Mouse (Mus musculus) stomach, postnatal 0 days (tissue): ENCODE data around the gene Map2k5. TPM values are rescaled to one million over a fixed set of nuclear protein-coding genes. Genes with fewer than 3 reads are reported as not detected.

Experiments used
- ATAC-seq: fragments of 200-750 bp; cut with Nextera tagmentation; 2 replicates; pipeline ENCODE4 v1.8.0; 2017; ENCODE audit not compliant: low FRiP score, low TSS enrichment
- DNase-seq: peaks from one replicate; pipeline ENCODE4 v3.0.0-alpha.2; 2016; ENCODE audit warnings: low spot score
- H3K27ac ChIP-seq: fragments of 300-500 bp; sonication (generic); replicated peaks from 2 replicates; pipeline ENCODE4 v1.5.1; 2014; ENCODE audit warnings: mild to moderate bottlenecking, control low read depth
- H3K27me3 ChIP-seq: fragments of 300-500 bp; sonication (generic); 2 replicates; pipeline ENCODE4 v1.6.1; 2014; ENCODE audit warnings: low read length; ENCODE audit not compliant: control insufficient read depth, insufficient read depth
- H3K36me3 ChIP-seq: fragments of 300-500 bp; sonication (generic); 2 replicates; pipeline ENCODE4 v1.6.1; 2014; ENCODE audit warnings: low read length, mixed read lengths; ENCODE audit not compliant: control insufficient read depth, insufficient read depth
- H3K4me1 ChIP-seq: fragments of 300-500 bp; sonication (generic); replicated peaks from 2 replicates; pipeline ENCODE4 v1.6.1; 2014; ENCODE audit warnings: antibody characterized with exemption; ENCODE audit not compliant: control insufficient read depth, insufficient read depth
- H3K4me2 ChIP-seq: fragments of 300-500 bp; sonication (generic); replicated peaks from 2 replicates; pipeline ENCODE4 v1.6.1; 2014; ENCODE audit warnings: low read depth, mild to moderate bottlenecking, control low read depth, moderate library complexity
- H3K4me3 ChIP-seq: fragments of 300-500 bp; sonication (generic); 2 replicates; pipeline ENCODE4 v1.5.1; 2014; ENCODE audit warnings: low read depth, low read length, control low read depth
- H3K9ac ChIP-seq: fragments of 300-500 bp; sonication (generic); 2 replicates; pipeline ENCODE4 v1.6.1; 2014; ENCODE audit warnings: mild to moderate bottlenecking, low read length, control low read depth, mixed read lengths
- H3K9me3 ChIP-seq: fragments of 300-500 bp; sonication (generic); 2 replicates; pipeline ENCODE4 v1.6.1; 2016; ENCODE audit warnings: low read length; ENCODE audit not compliant: control insufficient read depth
- CTCF ChIP-seq: IDR thresholded peaks from 2 replicates; pipeline ENCODE4 v1.5.1; 2016; ENCODE audit warnings: antibody characterized with exemption, low read depth, mild to moderate bottlenecking, moderate library complexity
- EP300 ChIP-seq: optimal IDR thresholded peaks from 2 replicates; pipeline ENCODE3; 2016; ENCODE audit warnings: antibody characterized with exemption
- WGBS: fragments of 180-500 bp; shearing (Covaris S2); extraction: QIAGEN DNeasy Blood & Tissue Kit; methylation state at CpG from one replicate; pipeline ENCODE4 v1.1.7; 2014; 5-methylcytosine and 5-hydroxymethylcytosine counted together
- polyA plus RNA-seq: library from polyadenylated mRNA; unstranded; fragments of >200 nt; fragmentation: Nextera tagmentation; extraction: Ambion mirVana; gene quantifications from 2 replicates; pipeline ENCODE4 v1.2.1, GENCODE M21; 2015

Gene Map2k5
- polyA plus RNA-seq, 1 experiment from 2014 or later = 14.9 TPM

- no peak overlapping the region for H3K4me2 ChIP-seq
- H3K9ac ChIP-seq = no peak overlapping the region
- H3K4me3 ChIP-seq = no peak overlapping the region
- ATAC-seq (no peak), DNase-seq (no peak)
- H3K9me3 ChIP-seq = no peaks in the 10 kb centered on the region
- no peaks in the 10 kb centered on the region for H3K36me3 ChIP-seq
- no peak overlapping the region for H3K27ac ChIP-seq
- H3K4me1 ChIP-seq = no peaks in the 10 kb centered on the region
- no peaks in the 10 kb centered on the region for H3K27me3 ChIP-seq
- TF ChIP-seq EP300 (no peak), CTCF (no peak)
Observed at GRCm38 (mm10) chr9:63315231-63315630, 62.5 kb downstream of the Map2k5 start.

GRCm38 (mm10) chr9:63314126-63314525 lies 63.6 kb downstream of the Map2k5 start:
- no peak overlapping the region for H3K9ac ChIP-seq
- 85% methylated on average over 4 of the region's 4 CpGs for WGBS
- no peak overlapping the region for H3K4me2 ChIP-seq
- ATAC-seq = no peak
- TF ChIP-seq CTCF = no peak
- TF ChIP-seq EP300 = no peak
- no peak overlapping the region for H3K27ac ChIP-seq
- H3K27me3 ChIP-seq = no peaks in the 10 kb centered on the region
- DNase-seq = no peak
- no peaks in the 10 kb centered on the region for H3K4me1 ChIP-seq
- no peaks in the 10 kb centered on the region for H3K9me3 ChIP-seq
- H3K4me3 ChIP-seq = no peak overlapping the region
- no peaks in the 10 kb centered on the region for H3K36me3 ChIP-seq

GRCm38 (mm10) chr9:63309956-63310355 lies 67.7 kb downstream of the Map2k5 start:
- Histone ChIP-seq H3K27ac (no peak overlapping the region), H3K4me1 (no peaks in the 10 kb centered on the region; the same call in 1 of the 2 replicates), H3K27me3 (no peaks in the 10 kb centered on the region), H3K9me3 (no peaks in the 10 kb centered on the region), H3K4me3 (no peak overlapping the region), H3K36me3 (no peaks in the 10 kb centered on the region), H3K4me2 (no peak overlapping the region), H3K9ac (no peak overlapping the region)
- ATAC-seq (no peak), DNase-seq (no peak)
- TF ChIP-seq CTCF (no peak), EP300 (no peak)
- WGBS = 93% methylated on average over 6 of the region's 6 CpGs

GRCm38 (mm10) chr9:63309008-63309407 lies 68.7 kb downstream of the Map2k5 start:
- Histone ChIP-seq H3K4me1 (no peaks in the 10 kb centered on the region; the same call in 1 of the 2 replicates), H3K4me3 (no peak overlapping the region), H3K27me3 (no peaks in the 10 kb centered on the region), H3K27ac (no peak overlapping the region), H3K9ac (no peak overlapping the region), H3K36me3 (no peaks in the 10 kb centered on the region), H3K4me2 (no peak overlapping the region), H3K9me3 (no peaks in the 10 kb centered on the region)
- WGBS = 19% methylated on average over 5 of the region's 5 CpGs
- TF ChIP-seq EP300 = no peak
- no peak for TF ChIP-seq CTCF
- peak; percentile 42; the same call in 1 of the 2 replicates for ATAC-seq
- DNase-seq = no peak

- Histone ChIP-seq H3K4me2 (no peak overlapping the region), H3K9me3 (no peaks in the 10 kb centered on the region), H3K4me1 (no peaks in the 10 kb centered on the region; the same call in 1 of the 2 replicates), H3K36me3 (no peaks in the 10 kb centered on the region), H3K4me3 (no peak overlapping the region), H3K27ac (no peak overlapping the region), H3K27me3 (no peaks in the 10 kb centered on the region), H3K9ac (no peak overlapping the region)
- no peak for TF ChIP-seq EP300
- no peak for TF ChIP-seq CTCF
- WGBS = 24% methylated on average over 4 of the region's 4 CpGs
- no peak for ATAC-seq
- no peak for DNase-seq
Observed at GRCm38 (mm10) chr9:63308441-63308840, 69.3 kb downstream of the Map2k5 start.

GRCm38 (mm10) chr9:63302511-63302910 lies 75.2 kb downstream of the Map2k5 start:
- WGBS = 84% methylated on average over 4 of the region's 4 CpGs
- ATAC-seq (no peak), DNase-seq (no peak)
- Histone ChIP-seq H3K36me3 (no peaks in the 10 kb centered on the region), H3K9me3 (no peaks in the 10 kb centered on the region), H3K4me1 (no peaks in the 10 kb centered on the region), H3K27me3 (no peaks in the 10 kb centered on the region), H3K27ac (no peak overlapping the region), H3K9ac (no peak overlapping the region), H3K4me3 (no peak overlapping the region), H3K4me2 (no peak overlapping the region)
- TF ChIP-seq EP300 (no peak), CTCF (no peak)
